Mouse (Mus musculus) C3H10T1/2 (cell line): ENCODE data around the gene D1Ertd622e. TPM values are rescaled to one million over a fixed set of nuclear protein-coding genes. Genes with fewer than 3 reads are reported as not detected.

Source experiments
- polyA plus RNA-seq, 2 experiments: library from polyadenylated mRNA; unstranded; fragments of >200 nt; fragmentation: generic; extraction: Trizol; gene quantifications; one replicate each; pipeline ENCODE4 v1.2.1; 2012; ENCODE audit warnings: missing spikeins in 2 of 2

Gene D1Ertd622e
- 1 to 10 TPM; 1.3 to 2.7 TPM for polyA plus RNA-seq

GRCm38 (mm10) chr1:97661406-97662241 lies at the start of gene D1Ertd622e:
TSS of gene D1Ertd622e (minus strand) at chr1:97662074.

Other genes with a start within 250 kb of the D1Ertd622e start
- gene Gin1, start 108.1 kb upstream of the D1Ertd622e start, polyA plus RNA-seq = 1 to 10 TPM in 1 of 2 experiments, under 1 TPM in 1; 0.66 to 4.0 TPM
- gene Ppip5k2, start 108.3 kb upstream of the D1Ertd622e start, polyA plus RNA-seq = 1 to 10 TPM in 1 of 2 experiments, under 1 TPM in 1; 0.15 to 1.5 TPM